Mouse (Mus musculus) brain, embryonic 14.5 days (tissue): ENCODE measurements around the gene Chmp4b.

ENCODE experiments used
- CTCF ChIP-seq: fragments of 200-500 bp; IDR thresholded peaks from 2 replicates; pipeline ENCODE4 v1.5.1; 2012; ENCODE audit warnings: inconsistent platforms, mild to moderate bottlenecking, moderate library complexity, borderline replicate concordance; ENCODE audit not compliant: insufficient read depth, insufficient read length; ENCODE audit errors: extremely low read depth
- POLR2A ChIP-seq: fragments of 200-500 bp; IDR thresholded peaks from 2 replicates; pipeline ENCODE4 v1.6.1; 2012; ENCODE audit warnings: mild to moderate bottlenecking, inconsistent platforms, borderline replicate concordance; ENCODE audit not compliant: poor library complexity, insufficient read depth, insufficient read length, severe bottlenecking; ENCODE audit errors: extremely low read depth

- TF ChIP-seq CTCF (no peak), POLR2A (no peak)
Observed at GRCm38 (mm10) chr2:154707284-154707683, 55.8 kb downstream of the Chmp4b start.
